Mouse (Mus musculus): ENCODE measurements around the gene Klhl5.

GRCm38 (mm10) chr5:65106876-65107772 lies at the start of gene Klhl5:
- no peak for TF ChIP-seq CHD2 (IDR thresholded peaks at IDR 0.05; ENCODE audit: low read depth, low read length)
- TF ChIP-seq HCFC1 (IDR thresholded peaks at IDR 0.05; ENCODE audit: borderline replicate concordance, insufficient read depth, low read length) = no peak

All from ES-E14 (cell line).